Mouse (Mus musculus): ENCODE measurements around the gene Tmtc2. TPM values are rescaled to one million over a fixed set of nuclear protein-coding genes. Genes with fewer than 3 reads are reported as not detected.
A peak's percentile ranks its signal among the peaks of the same experiment; 100 is the strongest.
"Not testable (repeated sequence)": the region's sequence is repeated elsewhere in the genome, so short reads cannot be mapped to it uniquely, and the experiment has no call there.

Tmtc2 gene
- total RNA-seq, 1 experiment from 2014 or later, result 3.5 TPM

- no peak for ATAC-seq (replicated peaks in 1 of 2; ENCODE audit: insufficient read depth in 1 of 2, low FRiP score in 2 of 2, low TSS enrichment in 1 of 2, low read depth in 1 of 2, poor library complexity in 2 of 2, severe bottlenecking in 2 of 2)
Observed at GRCm38 (mm10) chr10:105288472-105288871, 285.8 kb downstream of the Tmtc2 start.

GRCm38 (mm10) chr10:105287575-105287974 lies 286.7 kb downstream of the Tmtc2 start:
- ATAC-seq (replicated peaks in 1 of 2; ENCODE audit: insufficient read depth in 1 of 2, low FRiP score in 2 of 2, low TSS enrichment in 1 of 2, low read depth in 1 of 2, poor library complexity in 2 of 2, severe bottlenecking in 2 of 2), result no peak

GRCm38 (mm10) chr10:105287064-105287463 lies 287.2 kb downstream of the Tmtc2 start:
- no peak for ATAC-seq (replicated peaks in 1 of 2; ENCODE audit: insufficient read depth in 1 of 2, low FRiP score in 2 of 2, low TSS enrichment in 1 of 2, low read depth in 1 of 2, poor library complexity in 2 of 2, severe bottlenecking in 2 of 2)

- no peak for ATAC-seq (replicated peaks in 1 of 2; ENCODE audit: insufficient read depth in 1 of 2, low FRiP score in 2 of 2, low TSS enrichment in 1 of 2, low read depth in 1 of 2, poor library complexity in 2 of 2, severe bottlenecking in 2 of 2)
Observed at GRCm38 (mm10) chr10:105286221-105286620, 288.0 kb downstream of the Tmtc2 start.

GRCm38 (mm10) chr10:105284171-105284570 lies 290.1 kb downstream of the Tmtc2 start:
- ATAC-seq (replicated peaks in 1 of 2; ENCODE audit: insufficient read depth in 1 of 2, low FRiP score in 2 of 2, low TSS enrichment in 1 of 2, low read depth in 1 of 2, poor library complexity in 2 of 2, severe bottlenecking in 2 of 2), result no peak

GRCm38 (mm10) chr10:105280933-105281332 lies 293.3 kb downstream of the Tmtc2 start:
- no peak for ATAC-seq (replicated peaks in 1 of 2; ENCODE audit: insufficient read depth in 1 of 2, low FRiP score in 2 of 2, low TSS enrichment in 1 of 2, low read depth in 1 of 2, poor library complexity in 2 of 2, severe bottlenecking in 2 of 2)

- no peak for ATAC-seq (replicated peaks in 1 of 2; ENCODE audit: insufficient read depth in 1 of 2, low FRiP score in 2 of 2, low TSS enrichment in 1 of 2, low read depth in 1 of 2, poor library complexity in 2 of 2, severe bottlenecking in 2 of 2)
Observed at GRCm38 (mm10) chr10:105260053-105260452, 314.2 kb downstream of the Tmtc2 start.

- ATAC-seq (replicated peaks in 1 of 2; ENCODE audit: insufficient read depth in 1 of 2, low FRiP score in 2 of 2, low TSS enrichment in 1 of 2, low read depth in 1 of 2, poor library complexity in 2 of 2, severe bottlenecking in 2 of 2), result not testable (repeated sequence)
Observed at GRCm38 (mm10) chr10:105238291-105238690, 336.0 kb downstream of the Tmtc2 start.

- no peak for ATAC-seq (replicated peaks in 1 of 2; ENCODE audit: insufficient read depth in 1 of 2, low FRiP score in 2 of 2, low TSS enrichment in 1 of 2, low read depth in 1 of 2, poor library complexity in 2 of 2, severe bottlenecking in 2 of 2)
Observed at GRCm38 (mm10) chr10:105232864-105233263, 341.4 kb downstream of the Tmtc2 start.

GRCm38 (mm10) chr10:105230416-105230815 lies 343.8 kb downstream of the Tmtc2 start:
- ATAC-seq (replicated peaks in 1 of 2; ENCODE audit: insufficient read depth in 1 of 2, low FRiP score in 2 of 2, low TSS enrichment in 1 of 2, low read depth in 1 of 2, poor library complexity in 2 of 2, severe bottlenecking in 2 of 2), result no peak

GRCm38 (mm10) chr10:105228623-105229022 lies 345.6 kb downstream of the Tmtc2 start:
- ATAC-seq (replicated peaks in 1 of 2; ENCODE audit: insufficient read depth in 1 of 2, low FRiP score in 2 of 2, low TSS enrichment in 1 of 2, low read depth in 1 of 2, poor library complexity in 2 of 2, severe bottlenecking in 2 of 2), result no peak

- no peak for ATAC-seq (replicated peaks in 1 of 2; ENCODE audit: insufficient read depth in 1 of 2, low FRiP score in 2 of 2, low TSS enrichment in 1 of 2, low read depth in 1 of 2, poor library complexity in 2 of 2, severe bottlenecking in 2 of 2)
Observed at GRCm38 (mm10) chr10:105227631-105228030, 346.6 kb downstream of the Tmtc2 start.

GRCm38 (mm10) chr10:105225714-105226113 lies 348.5 kb downstream of the Tmtc2 start:
- peak; percentile 56 to 69; a peak in 3 of 4 replicates for ATAC-seq (replicated peaks in 1 of 2; ENCODE audit: insufficient read depth in 1 of 2, low FRiP score in 2 of 2, low TSS enrichment in 1 of 2, low read depth in 1 of 2, poor library complexity in 2 of 2, severe bottlenecking in 2 of 2)

- ATAC-seq (replicated peaks in 1 of 2; ENCODE audit: insufficient read depth in 1 of 2, low FRiP score in 2 of 2, low TSS enrichment in 1 of 2, low read depth in 1 of 2, poor library complexity in 2 of 2, severe bottlenecking in 2 of 2), result no peak
Observed at GRCm38 (mm10) chr10:105222904-105223303, 351.3 kb downstream of the Tmtc2 start.

GRCm38 (mm10) chr10:105201491-105201890 lies 372.8 kb downstream of the Tmtc2 start:
- ATAC-seq (replicated peaks in 1 of 2; ENCODE audit: insufficient read depth in 1 of 2, low FRiP score in 2 of 2, low TSS enrichment in 1 of 2, low read depth in 1 of 2, poor library complexity in 2 of 2, severe bottlenecking in 2 of 2), result no peak

GRCm38 (mm10) chr10:105200678-105201077 lies 373.6 kb downstream of the Tmtc2 start:
- ATAC-seq (replicated peaks in 1 of 2; ENCODE audit: insufficient read depth in 1 of 2, low FRiP score in 2 of 2, low TSS enrichment in 1 of 2, low read depth in 1 of 2, poor library complexity in 2 of 2, severe bottlenecking in 2 of 2), result no peak

GRCm38 (mm10) chr10:105200092-105200491 lies 374.2 kb downstream of the Tmtc2 start:
- no peak for ATAC-seq (replicated peaks in 1 of 2; ENCODE audit: insufficient read depth in 1 of 2, low FRiP score in 2 of 2, low TSS enrichment in 1 of 2, low read depth in 1 of 2, poor library complexity in 2 of 2, severe bottlenecking in 2 of 2)

- no peak for ATAC-seq (replicated peaks in 1 of 2; ENCODE audit: insufficient read depth in 1 of 2, low FRiP score in 2 of 2, low TSS enrichment in 1 of 2, low read depth in 1 of 2, poor library complexity in 2 of 2, severe bottlenecking in 2 of 2)
Observed at GRCm38 (mm10) chr10:105199515-105199914, 374.7 kb downstream of the Tmtc2 start.

GRCm38 (mm10) chr10:105195377-105195776 lies 378.9 kb downstream of the Tmtc2 start:
- ATAC-seq (replicated peaks in 1 of 2; ENCODE audit: insufficient read depth in 1 of 2, low FRiP score in 2 of 2, low TSS enrichment in 1 of 2, low read depth in 1 of 2, poor library complexity in 2 of 2, severe bottlenecking in 2 of 2), result no peak
